ENCODE assay signal across 8 mouse cellular contexts in genomic region chr2:180333778-180334550, GRCm38 (mm10). TPM values are rescaled to one million over a fixed set of nuclear protein-coding genes. Genes with fewer than 3 reads are reported as not detected.
DNase-seq lines count a peak whose midpoint lies in the region; ATAC-seq and TF ChIP-seq lines count a peak whose summit lies in the region.

No protein-coding gene starts in this region.

- H3K27ac ChIP-seq in lung, embryonic 16.5 days (ENCODE audit: low read length), result peak overlapping the region; percentile 84
- no peak overlapping the region for H3K27ac ChIP-seq in forebrain, postnatal 0 days (ENCODE audit: low read depth, low read length)
- H3K27ac ChIP-seq in liver, embryonic 11.5 days (ENCODE audit: low read depth, low read length), result peak overlapping the region; percentile 71
- H3K27ac ChIP-seq in stomach, embryonic 16.5 days (ENCODE audit: low read length), result peak overlapping the region; percentile 70

- H3K4me3 ChIP-seq in lung, embryonic 16.5 days (ENCODE audit: low read length), result peak overlapping the region; percentile 64
- H3K4me3 ChIP-seq in forebrain, postnatal 0 days (ENCODE audit: low read depth, low read length), result peak overlapping the region; percentile 18
- peak overlapping the region; percentile 55 for H3K4me3 ChIP-seq in liver, embryonic 11.5 days (ENCODE audit: low read depth, low read length)
- H3K4me3 ChIP-seq in stomach, embryonic 16.5 days (replicated peaks; ENCODE audit: low read length), result peak overlapping the region; percentile 49

- H3K9me3 ChIP-seq in lung, embryonic 16.5 days (ENCODE audit: control insufficient read depth, low read length), result no peaks in the 10 kb centered on the region
- no peaks in the 10 kb centered on the region for H3K9me3 ChIP-seq in forebrain, postnatal 0 days (ENCODE audit: low read length)
- no peaks in the 10 kb centered on the region for H3K9me3 ChIP-seq in liver, embryonic 11.5 days (ENCODE audit: control insufficient read depth, low read length)
- no peaks in the 10 kb centered on the region for H3K9me3 ChIP-seq in stomach, embryonic 16.5 days (replicated peaks; ENCODE audit: control insufficient read depth, low read length)

- peak overlapping the region; percentile 88 for H3K9ac ChIP-seq in lung, embryonic 16.5 days (ENCODE audit: low read length)
- 0 out of 2 replicates have a peak overlapping the region, but pooled peaks have one; percentile 14 for H3K9ac ChIP-seq in forebrain, postnatal 0 days
- H3K9ac ChIP-seq in liver, embryonic 11.5 days (ENCODE audit: low read depth, low read length), result peak overlapping the region; percentile 69
- H3K9ac ChIP-seq in stomach, embryonic 16.5 days (ENCODE audit: low read length), result peak overlapping the region; percentile 74

- peak; percentile 39 for ATAC-seq in lung, embryonic 16.5 days (ENCODE audit: low read depth)
- ATAC-seq in forebrain, postnatal 0 days, result no peak
- ATAC-seq in liver, embryonic 11.5 days (replicated peaks; ENCODE audit: low FRiP score), result no peak; the same call in 1 of the 2 replicates
- ATAC-seq in stomach, embryonic 16.5 days (ENCODE audit: insufficient read depth, low FRiP score), result peak; percentile 12; the same call in 1 of the 2 replicates
- ATAC-seq in frontal cortex, adult (ENCODE audit: low TSS enrichment), result no peak
- no peak for ATAC-seq in cerebellum, adult (ENCODE audit: insufficient number of reproducible peaks, low FRiP score, low TSS enrichment)

- peak overlapping the region; percentile 64 for H3K4me2 ChIP-seq in lung, embryonic 16.5 days (ENCODE audit: low read depth, low read length)
- H3K4me2 ChIP-seq in forebrain, postnatal 0 days (ENCODE audit: low read depth), result peak overlapping the region; percentile 43
- peak overlapping the region; percentile 66 for H3K4me2 ChIP-seq in liver, embryonic 11.5 days
- peak overlapping the region; percentile 63 for H3K4me2 ChIP-seq in stomach, embryonic 16.5 days (ENCODE audit: low read depth, low read length)

- peaks cover 2% of the 10 kb centered on the region; the same call in 1 of the 2 replicates for H3K27me3 ChIP-seq in lung, embryonic 16.5 days (ENCODE audit: control insufficient read depth, insufficient read depth, low read depth, low read length)
- H3K27me3 ChIP-seq in forebrain, postnatal 0 days (ENCODE audit: insufficient read depth, low read length), result peaks cover 64% of the 10 kb centered on the region
- H3K27me3 ChIP-seq in liver, embryonic 11.5 days (replicated peaks; ENCODE audit: control insufficient read depth, insufficient read depth, low read length), result peaks cover 60% of the 10 kb centered on the region
- H3K27me3 ChIP-seq in stomach, embryonic 16.5 days (ENCODE audit: control insufficient read depth, insufficient read depth, low read length), result peaks cover 38% of the 10 kb centered on the region

- no peak for DNase-seq in lung, postnatal 25 days (ENCODE audit: low spot score)
- DNase-seq in forebrain, postnatal 0 days, result no peak
- DNase-seq in liver, embryonic 11.5 days (ENCODE audit: low spot score), result no peak
- no peak for DNase-seq in thymus, postnatal 25 days

- no peak for TF ChIP-seq CTCF in forebrain, postnatal 0 days (IDR thresholded peaks at IDR 0.05; ENCODE audit: low read depth)

- peaks cover 2% of the 10 kb centered on the region; the same call in 1 of the 2 replicates for H3K36me3 ChIP-seq in lung, embryonic 16.5 days (ENCODE audit: control insufficient read depth, insufficient read depth, low read length)
- no peaks in the 10 kb centered on the region for H3K36me3 ChIP-seq in forebrain, postnatal 0 days (ENCODE audit: insufficient read depth)
- H3K36me3 ChIP-seq in liver, embryonic 11.5 days (ENCODE audit: control insufficient read depth, insufficient read depth, low read length), result no peaks in the 10 kb centered on the region
- no peaks in the 10 kb centered on the region for H3K36me3 ChIP-seq in stomach, embryonic 16.5 days (ENCODE audit: control insufficient read depth, insufficient read depth, low read length)

- under 1% methylated on average over 68 of the region's 69 CpGs for WGBS in lung, embryonic 16.5 days
- WGBS in forebrain, postnatal 0 days, result 4% methylated on average over 69 of the region's 69 CpGs
- 3% methylated on average over 69 of the region's 69 CpGs for WGBS in liver, embryonic 11.5 days
- WGBS in stomach, embryonic 16.5 days, result 1% methylated on average over 69 of the region's 69 CpGs

- peaks cover 14% of the 10 kb centered on the region for H3K4me1 ChIP-seq in lung, embryonic 16.5 days (replicated peaks; ENCODE audit: control insufficient read depth, insufficient read depth, low read length)
- 0 out of 2 replicates have a peak, but pooled peaks cover 5% of the 10 kb centered on the region for H3K4me1 ChIP-seq in forebrain, postnatal 0 days (ENCODE audit: insufficient read depth)
- peaks cover 13% of the 10 kb centered on the region for H3K4me1 ChIP-seq in liver, embryonic 11.5 days (replicated peaks; ENCODE audit: control insufficient read depth, insufficient read depth, low read length)
- H3K4me1 ChIP-seq in stomach, embryonic 16.5 days (ENCODE audit: control insufficient read depth, insufficient read depth, low read length), result peaks cover 7% of the 10 kb centered on the region; the same call in 1 of the 2 replicates

RNA-seq across cellular contexts. Expression of gene Gata5, which starts 0.5 kb away (rescaled TPM):
- polyA plus RNA-seq in lung, embryonic 16.5 days (2015; fragmentation: Nextera tagmentation; extraction: Ambion mirVana), result 23.2 and 25.3 TPM in 2 replicates
- not detected in 2 replicates for total RNA-seq in forebrain, postnatal 0 days (2014; rRNA removed)
- not detected in 2 replicates for polyA plus RNA-seq in forebrain, postnatal 0 days (2015; fragmentation: Nextera tagmentation; extraction: Ambion mirVana)
- 7.6 and 7.7 TPM in 2 replicates for polyA plus RNA-seq in liver, embryonic 11.5 days (2014; fragmentation: Nextera tagmentation; extraction: Ambion mirVana)
- 5.6 and 6.7 TPM in 2 replicates for polyA plus RNA-seq in stomach, embryonic 16.5 days (2015; fragmentation: Nextera tagmentation; extraction: Ambion mirVana)

RNA-seq across cellular contexts. Expression of gene Rbbp8nl, which starts 44.3 kb away (rescaled TPM):
- polyA plus RNA-seq in lung, embryonic 16.5 days (2015; fragmentation: Nextera tagmentation; extraction: Ambion mirVana), result 2.7 and 2.8 TPM in 2 replicates
- not detected in 2 replicates for total RNA-seq in forebrain, postnatal 0 days (2014; rRNA removed)
- polyA plus RNA-seq in forebrain, postnatal 0 days (2015; fragmentation: Nextera tagmentation; extraction: Ambion mirVana), result not detected in 2 replicates
- polyA plus RNA-seq in liver, embryonic 11.5 days (2014; fragmentation: Nextera tagmentation; extraction: Ambion mirVana), result 0.10 and 0.16 TPM in 2 replicates
- polyA plus RNA-seq in stomach, embryonic 16.5 days (2015; fragmentation: Nextera tagmentation; extraction: Ambion mirVana), result 3.7 and 5.9 TPM in 2 replicates

Comparison
In these comparisons a context has a peak if more than half of its experiments do, and no peak if none do; other contexts are left out.
1. ATAC-seq: peak in lung, embryonic 16.5 days (single experiment) and stomach, embryonic 16.5 days (single experiment); none in forebrain, postnatal 0 days (single experiment), liver, embryonic 11.5 days (single experiment), frontal cortex, adult (single experiment) and cerebellum, adult (single experiment).
2. H3K9ac ChIP-seq: peak in every context shown above with its lines; median percentile 88 in lung, embryonic 16.5 days; 74 in stomach, embryonic 16.5 days; 69 in liver, embryonic 11.5 days; 14 in forebrain, postnatal 0 days.
3. Peak in every context shown above with its lines, with median percentiles within 50 percentile points of each other: H3K4me2 ChIP-seq and H3K4me3 ChIP-seq.